Mouse (Mus musculus) liver, postnatal 0 days (tissue): ENCODE measurements around the gene Dtnb.

Experiments
- CTCF ChIP-seq: sonication (generic); IDR thresholded peaks from 2 replicates; pipeline ENCODE4 v1.5.1; 2016; ENCODE audit warnings: antibody characterized with exemption, low read depth
- EP300 ChIP-seq: IDR thresholded peaks from 2 replicates; pipeline ENCODE4 v1.6.1; 2016; ENCODE audit warnings: antibody characterized with exemption, low read depth, mild to moderate bottlenecking

- TF ChIP-seq CTCF (no peak), EP300 (no peak)
Measured at GRCm38 (mm10) chr12:3572581-3573397, 608 bp downstream of the Dtnb start.
